Mouse (Mus musculus): ENCODE data around the gene Nek5.

Nek5 gene

DNA sequence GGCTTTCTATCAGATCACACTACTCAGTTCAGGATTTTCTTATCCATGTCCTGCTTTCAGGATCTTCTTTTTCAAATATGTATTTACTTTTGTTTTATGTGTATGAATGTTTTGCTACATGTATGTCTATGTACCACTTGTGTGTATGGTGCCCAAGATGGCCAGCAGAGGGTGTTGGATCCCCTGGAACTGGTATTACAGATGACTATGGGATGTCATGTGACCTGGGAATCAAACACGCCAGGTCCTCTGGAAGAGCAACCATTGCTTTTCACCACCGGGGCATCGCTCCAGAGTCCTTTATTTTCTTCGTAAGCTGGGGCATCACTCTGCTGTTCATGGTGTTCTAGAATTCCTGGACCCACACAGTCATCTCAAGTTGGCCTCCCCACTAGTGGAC is 35.6 kb downstream of the Nek5 start:
- in situ Hi-C loops (cut with MboI, MseI) = no loop called here

DNA sequence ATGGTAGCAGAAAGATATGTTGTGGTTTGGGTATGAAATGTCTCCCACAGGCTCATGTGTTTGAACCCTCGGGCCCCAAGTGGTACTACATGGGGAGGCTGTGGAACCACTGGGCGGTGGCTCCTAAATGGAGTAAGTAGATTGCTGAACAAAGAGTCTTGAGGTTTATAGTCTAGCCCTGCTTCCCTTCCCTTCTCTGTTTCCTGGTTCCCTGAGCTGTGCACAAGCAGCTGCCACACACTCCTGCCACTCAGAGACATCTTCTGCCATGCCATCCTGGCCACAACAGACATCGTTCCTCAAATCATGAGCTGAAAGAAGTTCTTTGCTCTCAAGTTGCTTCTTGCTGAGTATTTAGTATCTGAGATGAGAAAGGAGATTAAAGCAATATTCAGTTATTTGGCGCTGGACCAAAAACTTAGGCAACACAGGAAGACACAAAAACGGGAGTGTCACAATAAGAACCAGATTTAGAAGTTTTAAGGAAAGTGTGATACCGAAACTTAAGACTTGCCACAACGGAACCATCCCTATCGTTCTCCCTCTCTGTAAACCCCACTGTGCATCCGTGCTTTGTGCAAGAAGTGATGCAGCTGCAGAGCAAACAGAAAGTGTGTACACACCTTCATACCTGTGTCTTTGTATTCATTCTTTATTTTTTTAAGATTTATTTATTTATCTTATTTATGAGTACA is 45.4 kb downstream of the Nek5 start:
- in situ Hi-C loops (cut with MboI, MseI) = no loop called here

DNA sequence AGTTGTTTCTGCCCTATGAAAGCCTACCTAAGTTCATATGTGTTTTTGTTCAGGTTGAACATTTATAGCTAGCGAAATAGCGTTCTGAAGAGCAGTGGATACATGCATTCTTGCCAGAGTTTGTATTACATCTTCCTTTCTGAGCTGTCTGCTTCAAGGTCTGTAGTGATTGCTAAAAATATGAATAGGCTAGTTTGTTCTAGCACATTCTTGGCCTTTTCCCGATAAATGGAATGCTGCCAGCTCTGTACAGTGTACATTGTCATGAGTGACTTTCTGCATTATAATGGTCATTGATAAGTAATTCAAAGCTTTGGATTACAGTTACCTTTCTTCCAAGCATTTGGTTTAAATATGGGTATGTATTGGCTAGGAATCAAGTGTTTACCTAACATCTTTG is 63.7 kb downstream of the Nek5 start:
- in situ Hi-C loops (cut with MboI, MseI) = no loop called here

DNA sequence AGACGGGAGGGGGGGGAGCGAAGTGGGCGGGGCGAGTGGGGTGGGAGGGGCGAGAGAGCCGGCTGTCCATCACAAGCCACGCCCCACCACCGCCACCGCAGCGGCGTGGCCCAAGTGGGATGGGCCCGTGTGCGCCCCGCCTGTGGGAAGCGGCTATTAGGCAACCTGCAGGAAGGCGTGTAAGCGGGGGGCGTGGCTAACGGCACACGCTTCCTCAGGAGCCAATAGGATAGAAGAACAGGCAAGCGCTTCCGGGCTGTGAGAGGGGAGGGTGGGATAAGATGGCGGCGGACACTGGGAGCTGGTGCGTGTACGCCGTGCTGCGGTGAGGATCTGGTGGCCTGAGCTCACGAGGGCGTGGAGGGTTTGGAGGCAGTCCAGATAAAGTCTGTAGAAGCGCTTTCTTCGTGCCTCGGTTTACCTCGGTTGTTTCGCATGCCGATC is 64.4 kb downstream of the Nek5 start, which contains the start of gene Alg11:
TSS of gene Alg11 (plus strand) at position 276 of the 444 bp plus-strand sequence.
- in situ Hi-C loops (cut with MboI, MseI) = no loop called here

DNA sequence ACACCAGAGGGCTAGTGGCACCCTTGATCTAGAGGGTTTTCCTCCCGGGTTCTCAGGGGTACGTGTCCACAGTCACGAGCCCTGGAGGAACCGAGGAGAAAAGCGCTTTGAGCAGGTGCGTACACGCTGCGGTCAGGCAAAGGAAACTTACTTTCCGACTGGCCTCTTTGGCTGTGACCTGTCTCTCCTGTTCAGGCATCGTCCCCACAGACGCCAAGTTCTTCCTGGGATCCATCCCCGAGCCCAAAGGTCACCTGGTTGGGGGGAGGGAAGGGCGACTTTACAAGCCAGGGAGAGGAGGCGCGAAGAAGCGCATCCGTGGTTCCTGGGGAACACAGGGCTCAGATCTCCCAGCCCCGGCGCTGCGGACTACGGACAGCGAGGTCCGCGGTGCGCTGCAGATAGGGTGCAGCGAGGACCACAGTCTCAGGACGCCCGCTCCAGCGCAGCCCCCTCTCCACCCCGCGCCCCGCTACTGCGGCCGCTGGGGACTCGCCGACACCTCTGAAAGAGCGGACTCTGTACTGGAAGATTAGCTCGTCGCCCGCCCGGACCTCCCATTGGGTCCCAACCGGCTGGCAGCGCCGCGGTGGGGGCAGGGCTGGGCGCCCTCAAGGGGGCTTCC is 64.9 kb downstream of the Nek5 start, which contains the start of gene Atp7b:
TSS of gene Atp7b (minus strand) at position 485 of the 625 bp plus-strand sequence.
- in situ Hi-C loops (cut with MboI, MseI) = no loop called here

DNA sequence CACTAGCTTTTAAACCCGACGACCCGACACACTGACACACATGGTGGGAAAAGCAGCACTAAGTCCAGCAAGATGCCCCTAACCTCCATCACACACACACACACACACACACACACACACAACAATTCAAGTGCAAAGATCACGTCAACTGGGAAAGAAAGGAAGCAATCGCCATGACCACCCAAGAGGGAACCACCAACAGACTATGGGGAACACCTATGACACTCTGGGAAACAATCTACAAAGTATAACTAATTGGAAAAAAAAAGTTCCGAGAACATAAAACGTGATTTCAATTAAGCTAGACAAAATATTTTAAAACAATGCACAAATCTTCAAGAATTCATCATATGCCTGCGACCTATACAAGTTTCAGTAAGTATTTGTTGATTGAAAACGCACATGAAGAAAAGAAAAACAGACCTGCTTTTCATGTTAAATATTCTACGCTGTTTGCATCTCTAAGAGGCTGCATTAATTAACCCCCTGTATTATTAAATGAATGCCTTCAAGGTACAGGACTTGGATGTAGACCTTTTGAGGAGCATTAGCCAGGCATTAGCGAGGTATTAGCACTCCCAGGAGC is 65.6 kb downstream of the Nek5 start:
- in situ Hi-C loops (cut with MboI, MseI) = no loop called here

DNA sequence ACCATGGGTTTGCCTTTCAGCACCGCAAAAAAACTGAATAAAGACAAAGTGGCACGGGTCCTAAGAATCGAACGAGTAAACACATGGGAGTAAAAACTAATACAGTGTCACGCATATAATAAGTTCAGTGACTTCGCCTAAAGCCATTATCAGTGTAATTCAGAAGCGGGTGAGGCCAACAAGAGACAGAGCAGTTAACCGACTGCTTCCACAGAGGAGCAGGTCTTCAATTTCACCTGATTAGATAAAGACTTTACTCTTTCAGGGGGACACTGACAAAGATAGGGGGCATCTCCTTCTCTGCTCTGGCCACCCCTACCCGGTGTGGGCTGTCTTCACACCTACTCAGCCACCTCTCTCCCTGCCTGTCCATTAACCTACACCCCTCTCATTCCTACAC is 66.5 kb downstream of the Nek5 start:
- in situ Hi-C loops (cut with MboI, MseI) = no loop called here

DNA sequence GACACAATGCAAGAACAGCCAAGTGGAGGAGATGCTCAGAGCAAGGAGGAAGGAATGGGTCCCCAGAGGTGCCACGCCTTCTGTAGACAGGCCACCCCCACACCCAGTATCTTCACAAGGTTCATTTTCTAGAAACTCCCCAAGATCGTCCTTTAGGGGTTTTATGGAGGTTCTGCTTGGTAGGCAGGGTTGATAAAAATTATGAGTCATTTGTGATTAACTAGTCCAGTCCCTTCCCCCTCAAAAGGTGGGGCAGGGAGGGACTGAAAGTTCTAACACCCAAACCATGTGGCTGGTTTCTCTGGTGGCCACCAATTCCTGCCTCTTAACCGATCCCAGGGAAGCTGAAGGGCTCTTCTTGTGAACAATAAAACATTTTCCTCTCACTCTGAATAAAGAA is 68.0 kb downstream of the Nek5 start:
- in situ Hi-C loops (cut with MboI, MseI) = no loop called here

DNA sequence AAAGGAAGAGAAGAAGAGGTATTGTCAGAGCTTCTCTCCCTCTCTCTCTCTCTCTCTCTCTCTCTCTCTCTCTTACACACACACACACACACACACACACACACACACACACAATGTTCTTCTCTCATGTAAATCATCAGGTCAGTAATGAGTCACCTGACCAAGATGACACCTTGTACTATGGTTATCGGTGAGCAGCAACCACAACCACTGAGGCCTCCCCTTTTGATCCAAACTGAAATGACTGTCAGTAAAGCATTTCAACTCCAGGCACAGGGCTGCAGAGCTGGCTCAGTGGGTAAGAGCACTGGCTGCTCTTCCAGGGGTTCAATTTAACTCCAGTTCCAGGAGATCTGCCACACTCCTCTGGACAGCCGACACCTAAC is 69.4 kb downstream of the Nek5 start:
- in situ Hi-C loops (cut with MboI, MseI) = no loop called here

DNA sequence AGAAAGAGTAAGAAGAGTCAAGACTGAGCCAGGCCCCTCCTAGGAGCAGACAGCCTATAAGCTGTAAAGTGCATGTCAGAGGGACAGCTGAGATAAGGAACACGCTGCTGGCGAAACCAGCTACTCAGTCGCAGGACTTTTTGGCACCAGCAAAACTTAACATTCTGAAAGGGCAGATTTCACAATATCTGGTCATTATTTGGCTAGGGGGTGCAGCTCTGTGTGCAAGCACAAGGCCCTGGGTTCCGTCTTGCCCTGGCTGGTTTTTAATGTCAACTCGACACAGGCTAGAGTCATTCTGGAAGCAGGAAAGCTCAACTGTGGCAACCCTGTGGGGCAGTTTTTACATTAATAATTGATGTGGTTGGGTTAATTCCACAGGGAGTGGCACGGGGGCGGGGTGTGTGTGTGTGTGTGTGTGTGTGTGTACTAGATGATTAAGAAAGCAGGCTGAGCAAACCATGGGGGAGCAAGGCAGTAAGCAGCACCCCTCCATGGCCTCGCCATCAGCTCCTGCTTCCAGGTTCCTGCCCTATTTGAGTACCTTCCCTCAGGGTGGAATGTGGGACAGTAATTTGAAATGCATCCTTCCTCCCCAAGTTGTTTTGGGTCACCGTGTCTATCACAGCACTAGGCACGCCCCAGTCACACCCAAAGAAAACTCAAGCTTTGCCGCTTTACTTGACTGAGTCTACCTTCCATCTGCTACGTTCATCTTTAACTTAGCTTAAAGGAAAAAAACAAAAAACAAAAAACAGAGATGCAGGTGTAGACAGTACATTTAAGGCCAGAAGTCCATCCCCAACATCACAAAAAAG is 70.0 kb downstream of the Nek5 start:
- in situ Hi-C loops (cut with MboI, MseI) = no loop called here

DNA sequence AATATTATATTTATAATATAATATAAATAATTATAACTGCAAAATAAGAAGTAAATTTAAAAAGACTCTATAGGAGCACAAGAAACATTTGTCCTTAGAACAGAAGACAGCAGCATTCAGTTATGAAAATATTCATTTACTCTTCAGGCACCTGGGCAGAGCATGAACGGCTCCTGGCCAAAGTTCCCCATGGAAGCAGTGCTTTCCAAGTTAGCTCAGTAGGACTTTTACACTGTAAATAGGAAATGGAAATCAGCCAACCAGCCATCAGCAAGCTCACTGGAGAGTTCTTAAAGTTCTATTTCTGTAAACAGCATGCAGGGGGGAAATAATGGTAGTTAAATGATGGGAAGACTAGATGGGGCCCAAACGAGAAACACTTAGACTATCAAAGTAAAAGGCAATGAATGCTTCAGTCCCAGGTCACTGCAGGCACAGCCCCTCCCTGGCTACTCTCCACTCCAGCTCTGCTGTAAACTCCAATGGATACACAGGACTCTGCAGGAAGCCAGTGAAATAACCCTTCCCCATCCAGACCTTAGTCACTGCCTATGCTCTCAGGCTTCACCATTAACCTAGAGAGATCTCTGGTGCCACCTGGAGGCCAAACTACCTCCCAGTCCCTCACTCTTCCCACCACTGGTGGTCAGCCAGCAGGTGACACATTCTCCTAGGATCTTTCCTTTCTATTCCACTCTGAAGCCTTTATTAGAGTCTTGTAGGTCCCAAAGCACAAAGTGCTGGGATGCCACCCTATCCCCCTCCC is 77.0 kb downstream of the Nek5 start:
- in situ Hi-C loops (cut with MboI, MseI) = no loop called here

DNA sequence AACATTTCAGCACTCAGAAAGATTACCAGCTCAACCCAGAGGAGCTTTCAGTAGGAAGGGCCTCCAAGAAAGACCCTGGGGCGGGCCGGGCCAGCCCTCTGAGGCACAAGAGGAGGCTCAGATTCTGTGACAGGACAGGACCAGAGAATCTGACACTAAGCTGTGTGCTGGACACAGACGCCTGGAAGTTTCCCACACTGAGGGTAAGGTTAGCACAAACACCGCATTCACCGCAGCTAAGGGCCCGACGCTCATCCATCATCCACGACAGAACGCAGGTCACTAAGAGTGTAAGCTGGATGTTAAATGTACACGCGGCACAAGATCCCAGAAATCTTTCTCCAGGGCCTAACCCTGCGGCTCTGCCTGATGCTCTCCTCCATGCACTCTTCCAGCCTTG is 81.1 kb downstream of the Nek5 start:
- in situ Hi-C loops (cut with MboI, MseI) = no loop called here

DNA sequence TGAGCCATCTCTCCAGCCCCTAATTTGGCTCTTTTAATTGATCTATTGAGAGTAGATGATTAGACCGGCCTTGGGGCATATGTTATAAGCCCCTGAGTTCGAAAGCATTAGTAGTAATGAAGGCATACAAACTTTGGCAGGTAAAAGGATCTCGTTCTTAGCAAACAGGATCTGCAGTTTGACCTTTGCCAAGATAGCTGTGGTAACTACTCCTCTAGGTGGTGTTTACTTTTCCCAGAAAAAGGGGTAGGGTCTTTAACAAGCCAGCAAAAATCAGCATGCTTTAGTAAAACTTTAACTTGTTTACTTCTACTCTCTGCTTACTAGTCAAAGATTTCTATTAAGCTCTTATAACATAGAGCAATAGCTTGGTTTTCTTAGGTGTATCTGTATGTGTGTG is 82.3 kb downstream of the Nek5 start:
- in situ Hi-C loops (cut with MboI, MseI) = no loop called here

DNA sequence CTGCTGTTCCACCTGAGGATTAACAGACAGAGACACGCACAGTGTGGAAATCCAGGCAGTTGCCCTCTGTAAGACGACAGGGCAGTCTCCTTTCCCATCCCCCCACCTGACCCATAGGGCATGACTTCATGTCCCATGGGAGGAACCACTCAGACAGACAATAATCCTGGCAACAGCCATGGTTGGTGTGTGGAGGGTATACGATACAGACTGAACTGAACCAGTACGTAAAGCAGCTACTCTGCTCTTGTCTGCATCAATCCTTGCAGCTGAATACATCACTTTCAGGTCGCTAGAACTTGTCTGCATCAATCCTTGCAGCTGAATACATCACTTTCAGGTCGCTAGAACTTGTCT is 84.7 kb downstream of the Nek5 start:
- in situ Hi-C loops (cut with MboI, MseI) = no loop called here

DNA sequence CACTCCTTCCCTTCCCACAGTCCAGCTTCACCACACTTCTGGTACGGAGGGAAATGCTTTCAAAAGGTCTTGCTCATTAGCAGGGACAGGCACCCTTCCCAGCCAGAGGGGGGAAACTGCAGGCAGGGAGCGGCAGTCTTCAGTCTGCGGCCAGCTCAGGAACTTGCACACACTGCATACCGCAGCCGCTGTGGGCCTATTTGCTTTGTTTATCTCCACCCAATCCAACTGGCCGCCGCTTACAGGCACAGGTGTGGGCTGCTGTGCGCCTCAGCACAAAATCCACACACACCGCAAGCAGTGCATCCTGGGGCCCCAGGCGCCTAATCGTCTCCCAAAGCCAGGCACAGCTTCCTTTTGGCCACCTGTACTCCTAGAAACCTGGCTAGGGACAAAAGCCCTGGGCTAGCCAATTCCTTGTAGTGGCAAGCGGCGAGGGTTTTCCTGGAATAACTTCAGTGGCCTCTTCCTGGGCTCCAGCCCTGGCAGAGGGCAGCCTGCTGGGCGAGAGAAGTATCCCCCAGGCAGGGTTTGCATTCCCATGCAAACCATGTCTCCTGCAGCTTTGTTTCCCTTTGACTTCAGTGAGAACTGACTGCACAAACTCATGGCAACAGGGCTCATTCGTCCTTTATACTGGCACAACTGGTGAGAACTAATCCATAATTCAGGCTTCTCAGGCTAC is 85.2 kb downstream of the Nek5 start:
- in situ Hi-C loops (cut with MboI, MseI) = no loop called here

DNA sequence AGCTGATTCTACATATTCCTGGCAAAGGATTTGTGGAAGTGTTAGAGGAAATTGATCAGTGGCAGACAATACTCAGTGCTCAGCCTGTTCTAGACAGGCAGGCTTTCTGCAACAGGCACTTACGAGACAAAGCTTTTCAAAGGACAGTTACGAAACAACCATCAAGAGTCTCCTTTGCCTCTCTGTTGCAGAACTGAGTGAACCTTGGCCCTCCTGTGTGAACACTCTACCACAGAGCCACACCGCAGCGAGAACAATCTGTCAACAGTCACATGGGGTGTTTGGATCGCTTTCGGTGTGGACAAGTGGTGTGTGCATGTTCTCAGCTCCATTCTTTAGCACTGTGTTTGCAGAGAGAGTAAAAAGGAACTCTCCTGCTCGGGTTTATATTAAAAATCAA is 87.8 kb downstream of the Nek5 start:
- in situ Hi-C loops (cut with MboI, MseI) = no loop called here

DNA sequence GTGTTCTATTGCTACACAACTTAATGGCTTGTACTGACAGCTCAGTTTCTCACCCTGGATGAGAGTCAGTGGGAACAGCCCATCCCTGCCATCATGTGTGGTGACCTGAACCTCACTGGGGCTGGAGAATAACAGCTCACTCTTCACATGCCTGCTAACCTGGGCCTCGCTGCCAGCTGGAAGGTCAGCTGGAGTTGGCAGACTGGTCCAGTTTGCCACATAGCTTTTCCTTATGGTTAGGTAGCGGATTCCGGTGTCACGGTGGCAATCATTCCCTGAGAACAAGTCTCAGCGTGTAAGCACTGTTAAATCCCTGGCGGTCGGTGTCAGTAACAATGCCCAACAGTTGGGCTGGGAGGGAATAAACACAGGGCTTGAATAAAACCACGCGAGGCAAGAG is 88.7 kb downstream of the Nek5 start:
- in situ Hi-C loops (cut with MboI, MseI) = no loop called here

DNA sequence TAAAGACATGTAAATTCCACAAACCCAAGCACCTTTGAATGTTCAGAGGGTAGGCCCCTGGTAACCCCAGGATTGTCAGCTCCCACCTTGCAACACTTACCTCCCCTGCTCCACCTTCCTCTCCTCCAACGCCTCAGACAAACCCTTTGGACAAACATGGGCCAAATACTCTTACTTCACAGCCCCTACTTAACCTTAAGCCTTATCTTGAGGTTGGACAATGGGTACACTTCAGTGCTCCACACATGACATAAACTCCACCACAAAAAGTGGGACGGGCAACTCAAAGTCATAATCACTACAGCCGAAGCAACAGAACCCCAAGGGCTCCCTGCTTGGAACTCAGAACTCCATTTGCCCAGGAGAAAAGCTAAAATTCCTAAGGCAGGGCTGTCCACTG is 93.9 kb downstream of the Nek5 start:
- in situ Hi-C loops (cut with MboI, MseI) = no loop called here

DNA sequence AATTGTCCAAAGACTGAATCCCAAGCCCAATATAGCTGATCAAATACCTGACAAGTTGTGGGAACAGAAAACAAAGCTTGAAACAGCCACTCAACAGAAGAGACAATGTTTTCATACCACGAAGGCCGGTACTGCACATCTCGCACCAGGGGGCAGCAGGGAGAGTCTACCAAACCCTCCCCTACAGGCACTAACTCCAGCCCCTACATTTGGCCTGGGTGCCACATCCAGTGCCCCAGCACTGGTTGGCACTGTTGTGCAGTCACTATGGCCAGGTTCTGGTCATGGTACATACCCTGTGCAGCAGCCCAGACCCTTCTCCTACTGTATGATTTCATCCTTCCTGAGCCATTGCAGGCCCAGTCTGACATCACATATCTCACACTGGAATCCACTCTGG is 95.9 kb downstream of the Nek5 start:
- in situ Hi-C loops (cut with MboI, MseI) = no loop called here

DNA sequence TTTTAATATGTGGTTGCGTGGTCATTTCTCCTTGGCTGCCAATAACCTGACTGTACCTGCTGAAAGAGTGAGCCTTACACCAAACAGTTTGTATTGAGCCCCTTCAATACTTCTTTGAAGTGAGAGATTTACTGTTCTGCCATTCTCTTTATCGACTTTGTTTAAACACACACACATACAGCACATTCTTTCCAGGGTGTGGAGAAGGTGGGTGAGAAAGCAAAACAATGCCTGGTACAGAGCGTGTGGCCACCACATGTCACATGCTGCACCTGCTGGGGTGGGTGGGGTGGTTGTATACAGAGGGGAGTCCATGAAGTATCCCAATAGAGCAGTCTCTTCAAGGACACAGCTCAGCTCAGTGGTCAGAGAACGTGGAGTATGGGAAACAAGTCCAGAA is 99.6 kb downstream of the Nek5 start:
- in situ Hi-C loops (cut with MboI, MseI) = no loop called here
